Mouse (Mus musculus) thymus, adult 2 months (tissue): Measurements from ENCODE around the gene Scamp2.

Source experiments
- CTCF ChIP-seq: fragments of 200-500 bp; IDR thresholded peaks from 2 replicates; pipeline ENCODE4 v1.5.1; 2012; ENCODE audit warnings: mild to moderate bottlenecking, control low read depth, low read length, moderate library complexity, borderline replicate concordance; ENCODE audit not compliant: control insufficient read depth, poor library complexity, insufficient read depth; ENCODE audit errors: extremely low read depth
- POLR2A ChIP-seq: fragments of 200-500 bp; IDR thresholded peaks from 2 replicates; pipeline ENCODE4 v1.6.1; 2012; ENCODE audit warnings: mild to moderate bottlenecking, low read length, control low read depth, moderate library complexity; ENCODE audit not compliant: control insufficient read depth, poor library complexity, insufficient read depth; ENCODE audit errors: extremely low read depth

DNA sequence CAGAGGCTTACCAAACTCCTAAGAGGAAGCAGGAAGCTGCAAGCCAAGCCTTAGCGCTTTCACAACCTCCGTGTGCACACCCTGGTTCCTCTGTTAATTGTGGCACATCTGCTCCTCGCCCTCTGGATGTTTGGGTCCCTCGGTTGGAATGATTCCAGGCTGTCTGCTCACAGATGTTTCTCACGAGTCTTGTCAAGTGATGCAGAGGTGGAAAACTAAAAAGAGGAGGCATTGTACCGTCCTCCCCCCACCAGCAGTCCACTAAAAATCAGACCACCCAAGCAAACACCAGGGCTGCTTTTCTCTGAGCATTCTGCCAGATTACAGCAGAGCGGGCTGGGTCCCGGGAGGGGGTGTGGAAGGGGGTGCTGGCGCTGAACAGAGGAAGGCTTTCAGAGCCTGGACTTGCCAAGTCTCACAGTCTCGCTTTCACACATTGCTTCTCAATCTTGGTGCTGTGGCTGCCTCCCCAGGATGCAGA is 5.0 kb downstream of the Scamp2 start:
- TF ChIP-seq CTCF (no peak), POLR2A (no peak)
